Mouse (Mus musculus) spleen, adult 2 months (tissue): Measurements from ENCODE around the gene Ccdc141. TPM values are rescaled to one million over a fixed set of nuclear protein-coding genes. Genes with fewer than 3 reads are reported as not detected.

Experiments
- DNase-seq, 2 experiments: peaks; one replicate each; pipeline versions ENCODE4 v3.0.0 to v3.0.0-alpha.2; 2012 to 2021; ENCODE audit warnings: low spot score in 2 of 2, low read depth in 1 of 2
- H3K27ac ChIP-seq: fragments of 200-500 bp; 2 replicates; pipeline ENCODE4 v1.5.1; 2012; ENCODE audit warnings: low read length, inconsistent platforms; ENCODE audit not compliant: insufficient read depth
- H3K27me3 ChIP-seq: fragments of 200-500 bp; 2 replicates; pipeline ENCODE4 v1.6.1; 2012; ENCODE audit warnings: mild to moderate bottlenecking, moderate library complexity, low read length, inconsistent platforms; ENCODE audit not compliant: control insufficient read depth, insufficient read depth
- H3K36me3 ChIP-seq: fragments of 200-500 bp; 2 replicates; pipeline ENCODE4 v1.6.1; 2012; ENCODE audit warnings: mild to moderate bottlenecking, low read length, inconsistent platforms; ENCODE audit not compliant: control insufficient read depth, insufficient read depth
- H3K4me1 ChIP-seq: fragments of 200-500 bp; 2 replicates; pipeline ENCODE4 v1.6.1; 2011; ENCODE audit warnings: inconsistent platforms; ENCODE audit not compliant: control insufficient read depth, insufficient read depth, insufficient read length
- H3K4me3 ChIP-seq: fragments of 200-500 bp; 2 replicates; pipeline ENCODE4 v1.5.1; 2011; ENCODE audit warnings: mild to moderate bottlenecking, inconsistent platforms; ENCODE audit not compliant: insufficient read depth, insufficient read length; ENCODE audit errors: extremely low read depth
- CTCF ChIP-seq: fragments of 200-500 bp; IDR thresholded peaks from 2 replicates; pipeline ENCODE4 v1.5.1; 2011; ENCODE audit warnings: mild to moderate bottlenecking, inconsistent platforms; ENCODE audit not compliant: insufficient read depth, insufficient read length, insufficient replicate concordance; ENCODE audit errors: extremely low read depth
- POLR2A ChIP-seq: fragments of 200-500 bp; IDR thresholded peaks from 2 replicates; pipeline ENCODE4 v1.6.1; 2011; ENCODE audit warnings: low read depth, low read length, inconsistent platforms
- WGBS: fragments of 180-500 bp; shearing (Covaris S2); methylation state at CpG from one replicate; pipeline ENCODE4 v1.1.7; 2018; 5-methylcytosine and 5-hydroxymethylcytosine counted together
- polyA plus RNA-seq: library from polyadenylated mRNA; depleted of rRNA; stranded (reverse); fragments of >200 nt; gene quantifications from 2 replicates; pipeline ENCODE4 v1.2.3, GENCODE M21; 2012

Gene Ccdc141
- polyA plus RNA-seq, 1 experiment = 0.77 TPM

- 73% methylated on average over 4 of the region's 4 CpGs for WGBS
Observed at GRCm38 (mm10) chr2:76972051-76972450, 198.4 kb downstream of the Ccdc141 start.

GRCm38 (mm10) chr2:76971069-76971468 is 199.4 kb downstream of the Ccdc141 start:
- TF ChIP-seq POLR2A (no peak), CTCF (no peak)
- DNase-seq = no peak
- 78% methylated on average over 5 of the region's 5 CpGs for WGBS
- H3K36me3 ChIP-seq = no peaks in the 10 kb centered on the region
- no peaks in the 10 kb centered on the region for H3K4me1 ChIP-seq
- H3K27ac ChIP-seq = no peak overlapping the region
- no peaks in the 10 kb centered on the region for H3K27me3 ChIP-seq
- H3K4me3 ChIP-seq = no peak overlapping the region

More at GRCm38 (mm10) chr2:76972051-76972450, 198.4 kb downstream of the Ccdc141 start:
- no peak for DNase-seq
- H3K4me1 ChIP-seq = no peaks in the 10 kb centered on the region
- H3K36me3 ChIP-seq = no peaks in the 10 kb centered on the region
- H3K4me3 ChIP-seq = no peak overlapping the region
- TF ChIP-seq CTCF = no peak
- no peak for TF ChIP-seq POLR2A
- H3K27me3 ChIP-seq = no peaks in the 10 kb centered on the region
- H3K27ac ChIP-seq = no peak overlapping the region

GRCm38 (mm10) chr2:76970669-76971068 is 199.8 kb downstream of the Ccdc141 start:
- no peaks in the 10 kb centered on the region for H3K4me1 ChIP-seq
- DNase-seq = no peak
- TF ChIP-seq CTCF (no peak), POLR2A (no peak)
- H3K27me3 ChIP-seq = no peaks in the 10 kb centered on the region
- no peak overlapping the region for H3K4me3 ChIP-seq
- WGBS = 23% methylated on average over 4 of the region's 4 CpGs
- no peaks in the 10 kb centered on the region for H3K36me3 ChIP-seq
- no peak overlapping the region for H3K27ac ChIP-seq

- no peak overlapping the region for H3K27ac ChIP-seq
- no peak for DNase-seq
- 8% methylated on average over 6 of the region's 6 CpGs for WGBS
- no peak for TF ChIP-seq CTCF
- no peak for TF ChIP-seq POLR2A
- no peaks in the 10 kb centered on the region for H3K27me3 ChIP-seq
- no peaks in the 10 kb centered on the region for H3K4me1 ChIP-seq
- H3K4me3 ChIP-seq = no peak overlapping the region
- H3K36me3 ChIP-seq = no peaks in the 10 kb centered on the region
Observed at GRCm38 (mm10) chr2:76970204-76970603, 200.2 kb downstream of the Ccdc141 start.

GRCm38 (mm10) chr2:76969637-76970036 is 200.8 kb downstream of the Ccdc141 start:
- DNase-seq = no peak
- no peak for TF ChIP-seq CTCF
- no peak for TF ChIP-seq POLR2A
- no peaks in the 10 kb centered on the region for H3K36me3 ChIP-seq
- no peak overlapping the region for H3K27ac ChIP-seq
- H3K4me3 ChIP-seq = no peak overlapping the region
- no peaks in the 10 kb centered on the region for H3K27me3 ChIP-seq
- H3K4me1 ChIP-seq = no peaks in the 10 kb centered on the region
- WGBS = 85% methylated on average over 21 of the region's 21 CpGs

GRCm38 (mm10) chr2:76968919-76969318 is 201.5 kb downstream of the Ccdc141 start:
- Histone ChIP-seq H3K27ac (no peak overlapping the region), H3K27me3 (no peaks in the 10 kb centered on the region), H3K36me3 (no peaks in the 10 kb centered on the region), H3K4me1 (no peaks in the 10 kb centered on the region), H3K4me3 (no peak overlapping the region)
- 28% methylated on average over 8 of the region's 8 CpGs for WGBS
- no peak for DNase-seq
- TF ChIP-seq CTCF = peak; percentile 15; the same call in 1 of the 2 replicates
- no peak for TF ChIP-seq POLR2A

- no peak overlapping the region for H3K4me3 ChIP-seq
- 90% methylated on average over 6 of the region's 6 CpGs for WGBS
- TF ChIP-seq POLR2A (no peak), CTCF (no peak)
Observed at GRCm38 (mm10) chr2:76966582-76966981, 203.9 kb downstream of the Ccdc141 start.

More at GRCm38 (mm10) chr2:76966582-76966981, 203.9 kb downstream of the Ccdc141 start:
- no peak for DNase-seq
- Histone ChIP-seq H3K4me1 (no peaks in the 10 kb centered on the region), H3K27ac (no peak overlapping the region), H3K36me3 (no peaks in the 10 kb centered on the region), H3K27me3 (no peaks in the 10 kb centered on the region)
